Mouse (Mus musculus): ENCODE measurements around the gene Zfp28.

The Zfp28 gene

GRCm38 (mm10) chr7:6410043-6410442, 26.9 kb downstream of the Zfp28 start, which contains the start of gene Gm20715:
Gm20715 (plus strand) TSS chr7:6410277.
- DNase-seq (ENCODE audit: low spot score), result no peak

DNA sequence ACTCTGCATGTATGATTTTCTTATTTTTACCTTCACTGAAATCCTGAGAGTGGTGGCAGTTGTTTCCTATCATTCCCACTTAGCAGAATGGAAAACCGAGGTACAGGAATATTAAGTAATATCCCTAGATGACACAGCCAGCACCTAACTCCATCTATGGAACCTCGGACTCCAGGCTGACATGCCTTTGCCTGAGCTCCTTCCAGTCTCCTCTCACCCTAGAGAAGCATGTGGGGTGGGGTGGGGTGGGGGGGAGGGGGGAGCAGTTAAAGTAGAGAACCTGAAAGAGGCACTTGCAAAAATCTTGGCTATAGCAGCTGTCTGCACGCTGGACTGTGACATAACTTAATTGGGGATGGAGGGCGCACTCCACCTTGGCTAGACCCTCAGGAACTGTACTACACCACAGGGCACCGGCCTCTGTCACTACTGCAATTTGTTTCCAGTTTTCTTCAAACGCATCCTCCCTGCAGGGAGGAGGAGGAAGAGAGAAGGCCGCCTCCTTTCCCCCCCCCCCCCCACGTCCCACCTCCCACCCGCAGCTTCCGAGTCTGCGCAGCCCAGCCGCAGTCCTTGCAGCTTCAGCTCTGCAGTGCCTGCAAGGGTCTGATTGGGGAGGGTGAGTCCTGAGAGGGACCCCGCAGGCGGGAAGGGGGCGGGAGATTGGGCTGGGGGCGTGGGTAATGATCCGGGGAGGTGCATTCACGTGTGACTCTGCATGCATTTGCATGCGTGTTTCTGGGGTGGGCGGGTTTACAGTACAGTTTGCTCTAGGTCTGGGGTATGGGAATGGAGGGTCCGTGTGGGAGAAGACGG, 31.7 kb downstream of the Zfp28 start:
- no peak for DNase-seq (ENCODE audit: low spot score)

GRCm38 (mm10) chr7:6415442-6415787, 32.3 kb downstream of the Zfp28 start:
- no peak for DNase-seq (ENCODE audit: low spot score)

GRCm38 (mm10) chr7:6419894-6420293, 36.8 kb downstream of the Zfp28 start:
- DNase-seq (ENCODE audit: low spot score), result no peak

DNA sequence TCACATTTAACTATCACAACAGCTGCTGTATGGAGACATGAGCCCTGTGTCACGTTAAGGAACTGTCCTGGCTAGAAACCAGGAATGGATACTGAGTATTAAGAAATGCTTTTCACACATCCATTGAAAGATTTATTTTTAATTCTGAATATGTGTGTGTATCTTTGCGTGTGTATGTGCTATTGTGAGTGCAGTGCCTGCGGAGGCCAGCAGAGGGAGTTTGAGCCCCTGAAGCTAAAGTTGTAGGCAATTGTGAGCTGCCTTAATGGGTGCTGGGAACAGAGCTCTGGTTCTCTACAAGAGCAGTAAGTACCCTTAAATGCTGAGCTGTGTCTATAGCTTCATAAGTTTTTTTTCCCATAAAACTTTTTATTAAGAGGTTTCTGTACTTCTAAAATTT, 46.3 kb downstream of the Zfp28 start:
- DNase-seq (ENCODE audit: low spot score), result no peak

GRCm38 (mm10) chr7:6430342-6430741, 47.2 kb downstream of the Zfp28 start:
- no peak for DNase-seq (ENCODE audit: low spot score)

DNA sequence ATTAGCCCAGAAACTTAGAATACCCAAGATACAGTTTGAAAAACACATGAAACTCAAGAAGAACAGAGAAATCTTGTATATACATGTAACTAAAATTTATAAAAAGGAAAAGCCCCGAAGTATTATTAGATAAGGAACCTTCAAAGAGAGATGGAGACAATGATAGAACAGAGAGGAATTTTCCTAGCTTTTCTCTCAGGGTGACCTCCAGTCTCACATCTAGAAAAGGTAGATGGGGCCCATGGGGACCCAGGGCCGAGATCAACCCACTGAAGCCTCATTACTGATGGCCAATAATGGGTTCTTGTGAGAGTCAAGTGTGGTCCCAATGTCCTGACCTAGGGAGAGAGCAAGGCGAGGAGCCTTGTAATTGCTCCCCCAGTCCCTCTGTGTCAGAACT, 55.3 kb downstream of the Zfp28 start, which contains the start of gene Olfr1344:
Gene Olfr1344, plus strand, starts transcription at position 301 of the 400 bp plus-strand sequence.
- DNase-seq (ENCODE audit: low spot score), result no peak

DNA sequence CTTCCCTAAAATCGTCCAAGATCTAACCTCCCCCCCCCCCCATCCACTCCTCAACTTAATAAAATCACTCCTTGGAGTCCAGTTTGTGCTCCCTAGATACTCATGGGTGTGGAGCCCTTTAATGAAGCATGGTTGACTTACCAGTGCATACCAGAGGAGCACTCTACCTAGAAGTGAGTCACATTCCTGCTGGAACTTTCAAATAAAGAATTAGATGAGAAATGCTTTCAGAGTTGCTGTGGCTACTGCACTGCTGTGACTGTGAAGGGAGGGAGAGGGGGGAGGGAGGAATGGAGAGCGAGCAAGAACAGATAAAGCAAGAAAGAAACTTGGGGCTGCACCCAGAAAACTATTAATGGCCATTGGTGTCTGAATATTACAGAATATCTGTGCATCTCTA, 58.1 kb downstream of the Zfp28 start:
- no peak for DNase-seq (ENCODE audit: low spot score)

Data from MN1 (cell line).